Mouse (Mus musculus) lung, embryonic 15.5 days (tissue): ENCODE measurements around the gene Rtn4rl1. TPM values are rescaled to one million over a fixed set of nuclear protein-coding genes. Genes with fewer than 3 reads are reported as not detected.
"Not testable (repeated sequence)": the region's sequence is repeated elsewhere in the genome, so short reads cannot be mapped to it uniquely, and the experiment has no call there.

Experiments
- ATAC-seq: fragments of 200-750 bp; cut with Nextera tagmentation; 2 replicates; pipeline ENCODE4 v1.8.0; 2017; ENCODE audit warnings: moderate number of reproducible peaks, borderline replicate concordance; ENCODE audit not compliant: low FRiP score, low TSS enrichment; ENCODE audit errors: extremely low read depth
- H3K27ac ChIP-seq: fragments of 300-500 bp; sonication (generic); 2 replicates; pipeline ENCODE4 v1.5.1; 2015; ENCODE audit warnings: moderate library complexity, mild to moderate bottlenecking, inconsistent platforms
- H3K27me3 ChIP-seq: fragments of 300-500 bp; sonication (generic); 2 replicates; pipeline ENCODE4 v1.6.1; 2015; ENCODE audit warnings: inconsistent platforms
- H3K36me3 ChIP-seq: fragments of 300-500 bp; sonication (generic); 2 replicates; pipeline ENCODE4 v1.6.1; 2015; ENCODE audit warnings: inconsistent platforms
- H3K4me1 ChIP-seq: fragments of 300-500 bp; sonication (generic); 2 replicates; pipeline ENCODE4 v1.6.1; 2015; ENCODE audit warnings: inconsistent platforms
- H3K4me2 ChIP-seq: fragments of 300-500 bp; sonication (generic); 2 replicates; pipeline ENCODE4 v1.6.1; 2015; ENCODE audit warnings: inconsistent platforms, mild to moderate bottlenecking, moderate library complexity
- H3K4me3 ChIP-seq: fragments of 300-500 bp; sonication (generic); 2 replicates; pipeline ENCODE4 v1.5.1; 2015; ENCODE audit warnings: mild to moderate bottlenecking, inconsistent platforms
- H3K9ac ChIP-seq: fragments of 300-500 bp; sonication (generic); 2 replicates; pipeline ENCODE4 v1.6.1; 2015; ENCODE audit warnings: inconsistent platforms
- H3K9me3 ChIP-seq: fragments of 300-500 bp; sonication (generic); 2 replicates; pipeline ENCODE4 v1.6.1; 2016; ENCODE audit warnings: inconsistent platforms
- WGBS: fragments of 180-500 bp; shearing (Covaris S2); methylation state at CpG from one replicate; pipeline ENCODE4 v1.1.7; 2015; 5-methylcytosine and 5-hydroxymethylcytosine counted together
- polyA plus RNA-seq: library from polyadenylated mRNA; unstranded; fragments of >200 nt; fragmentation: Nextera tagmentation; extraction: Ambion mirVana; gene quantifications from 2 replicates; pipeline ENCODE4 v1.2.1, GENCODE M21; 2015

Gene Rtn4rl1
- polyA plus RNA-seq, 1 experiment from 2014 or later, result 3.3 TPM

- Histone ChIP-seq H3K27me3 (peaks cover 36% of the 10 kb centered on the region), H3K4me3 (no peak overlapping the region), H3K9me3 (no peaks in the 10 kb centered on the region), H3K4me2 (no peak overlapping the region), H3K27ac (no peak overlapping the region), H3K36me3 (no peaks in the 10 kb centered on the region), H3K4me1 (peaks cover 29% of the 10 kb centered on the region), H3K9ac (no peak overlapping the region)
- no peak for ATAC-seq
- WGBS, result 78% methylated on average over 7 of the region's 7 CpGs
Observed at GRCm38 (mm10) chr11:75278115-75278514, 84.5 kb downstream of the Rtn4rl1 start.

DNA sequence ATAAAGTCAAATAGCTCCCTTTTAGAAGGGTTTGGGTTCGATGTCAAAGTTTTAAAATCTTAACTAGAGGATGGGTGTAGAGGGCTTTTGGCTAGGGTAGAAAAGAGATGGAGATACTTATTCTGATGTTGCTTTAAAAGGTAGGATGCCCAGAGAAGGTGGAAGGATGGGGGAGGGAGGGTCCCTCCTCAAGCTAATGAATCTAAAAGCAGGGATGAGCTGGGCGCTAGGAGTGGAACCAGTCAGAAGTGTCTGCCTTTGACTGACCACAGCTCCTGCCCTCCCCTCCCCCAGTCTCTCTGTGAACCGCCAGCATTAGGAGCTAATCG is 85.4 kb downstream of the Rtn4rl1 start:
- WGBS, result 11% methylated on average over 4 of the region's 4 CpGs
- peak overlapping the region; percentile 55 for H3K4me2 ChIP-seq
- H3K27ac ChIP-seq, result no peak overlapping the region
- no peak for ATAC-seq
- peaks cover 37% of the 10 kb centered on the region for H3K27me3 ChIP-seq
- no peaks in the 10 kb centered on the region for H3K9me3 ChIP-seq
- peak overlapping the region; percentile 29; the same call in 1 of the 2 replicates for H3K9ac ChIP-seq
- peaks cover 25% of the 10 kb centered on the region for H3K4me1 ChIP-seq
- H3K36me3 ChIP-seq, result no peaks in the 10 kb centered on the region
- peak overlapping the region; percentile 29 for H3K4me3 ChIP-seq

DNA sequence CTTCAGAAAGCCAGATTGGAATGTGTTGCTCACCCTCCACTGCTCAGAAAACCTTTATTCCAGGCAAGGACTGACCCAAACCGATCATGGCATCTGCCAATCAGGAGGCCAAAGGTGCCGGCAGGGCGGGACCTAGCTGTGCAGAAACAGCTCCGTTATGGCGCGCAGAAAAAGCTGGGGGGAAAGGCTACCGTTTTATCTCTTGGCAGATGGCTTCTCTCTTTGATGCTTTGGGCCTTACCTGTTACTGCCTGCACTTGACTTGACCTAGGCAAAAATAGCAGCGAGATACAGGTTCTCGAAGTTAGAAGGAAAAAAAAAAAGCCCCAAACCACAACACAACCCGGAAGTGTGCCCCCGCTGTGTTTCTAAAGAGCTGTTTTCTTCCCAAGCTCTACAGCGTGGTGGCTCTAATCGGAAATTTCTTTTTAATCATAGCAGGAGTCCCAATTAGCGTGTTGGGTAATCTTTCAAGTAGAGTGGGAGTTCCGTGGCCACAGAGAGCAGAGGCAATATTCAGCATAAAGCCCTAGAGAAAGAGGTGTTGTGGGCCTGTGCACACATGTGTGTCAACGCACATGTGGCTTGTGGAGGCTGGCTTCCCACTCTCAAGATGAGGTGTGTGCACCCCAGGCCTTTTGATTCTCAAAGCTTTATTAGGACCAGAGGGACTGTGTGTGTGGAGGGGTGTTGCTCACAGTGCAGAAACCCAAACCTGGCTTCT is 85.9 kb downstream of the Rtn4rl1 start:
- Histone ChIP-seq H3K27ac (no peak overlapping the region), H3K4me3 (peak overlapping the region; percentile 29), H3K9ac (peak overlapping the region; percentile 29; the same call in 1 of the 2 replicates), H3K27me3 (peaks cover 37% of the 10 kb centered on the region), H3K4me1 (peaks cover 25% of the 10 kb centered on the region), H3K9me3 (no peaks in the 10 kb centered on the region), H3K36me3 (no peaks in the 10 kb centered on the region), H3K4me2 (peak overlapping the region; percentile 55)
- 0 out of 2 replicates have a peak, but pooled peaks have one; percentile 36 for ATAC-seq
- WGBS, result 13% methylated on average over 16 of the region's 16 CpGs

DNA sequence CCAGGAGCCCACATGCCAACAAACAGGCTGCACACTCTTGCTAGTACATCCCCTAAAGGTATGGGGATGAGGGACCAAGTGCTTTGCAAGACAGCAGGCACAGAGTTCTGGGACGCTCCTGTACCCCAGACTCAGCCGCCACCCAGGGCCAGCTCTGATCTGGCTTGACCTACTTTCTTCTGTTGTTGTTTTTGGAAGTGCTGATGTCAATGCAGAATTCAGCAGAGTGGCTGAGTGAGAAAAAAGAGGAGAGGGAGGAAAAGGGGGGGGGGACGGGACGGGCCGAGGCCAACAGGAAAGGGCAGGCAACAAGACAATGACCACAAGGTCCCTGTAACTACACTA is 86.5 kb downstream of the Rtn4rl1 start:
- H3K4me3 ChIP-seq, result no peak overlapping the region
- peaks cover 25% of the 10 kb centered on the region for H3K4me1 ChIP-seq
- no peaks in the 10 kb centered on the region for H3K9me3 ChIP-seq
- no peak overlapping the region for H3K27ac ChIP-seq
- peaks cover 37% of the 10 kb centered on the region for H3K27me3 ChIP-seq
- no peak for ATAC-seq
- no peak overlapping the region for H3K4me2 ChIP-seq
- H3K9ac ChIP-seq, result no peak overlapping the region
- no peaks in the 10 kb centered on the region for H3K36me3 ChIP-seq
- WGBS, result 64% methylated on average over 4 of the region's 5 CpGs

- Histone ChIP-seq H3K4me1 (peaks cover 25% of the 10 kb centered on the region), H3K9me3 (no peaks in the 10 kb centered on the region), H3K36me3 (no peaks in the 10 kb centered on the region), H3K27me3 (peaks cover 37% of the 10 kb centered on the region), H3K9ac (no peak overlapping the region), H3K4me3 (no peak overlapping the region), H3K27ac (no peak overlapping the region), H3K4me2 (no peak overlapping the region)
- ATAC-seq, result no peak
- 70% methylated on average over 5 of the region's 5 CpGs for WGBS
Observed at GRCm38 (mm10) chr11:75280435-75281001, 86.9 kb downstream of the Rtn4rl1 start.

DNA sequence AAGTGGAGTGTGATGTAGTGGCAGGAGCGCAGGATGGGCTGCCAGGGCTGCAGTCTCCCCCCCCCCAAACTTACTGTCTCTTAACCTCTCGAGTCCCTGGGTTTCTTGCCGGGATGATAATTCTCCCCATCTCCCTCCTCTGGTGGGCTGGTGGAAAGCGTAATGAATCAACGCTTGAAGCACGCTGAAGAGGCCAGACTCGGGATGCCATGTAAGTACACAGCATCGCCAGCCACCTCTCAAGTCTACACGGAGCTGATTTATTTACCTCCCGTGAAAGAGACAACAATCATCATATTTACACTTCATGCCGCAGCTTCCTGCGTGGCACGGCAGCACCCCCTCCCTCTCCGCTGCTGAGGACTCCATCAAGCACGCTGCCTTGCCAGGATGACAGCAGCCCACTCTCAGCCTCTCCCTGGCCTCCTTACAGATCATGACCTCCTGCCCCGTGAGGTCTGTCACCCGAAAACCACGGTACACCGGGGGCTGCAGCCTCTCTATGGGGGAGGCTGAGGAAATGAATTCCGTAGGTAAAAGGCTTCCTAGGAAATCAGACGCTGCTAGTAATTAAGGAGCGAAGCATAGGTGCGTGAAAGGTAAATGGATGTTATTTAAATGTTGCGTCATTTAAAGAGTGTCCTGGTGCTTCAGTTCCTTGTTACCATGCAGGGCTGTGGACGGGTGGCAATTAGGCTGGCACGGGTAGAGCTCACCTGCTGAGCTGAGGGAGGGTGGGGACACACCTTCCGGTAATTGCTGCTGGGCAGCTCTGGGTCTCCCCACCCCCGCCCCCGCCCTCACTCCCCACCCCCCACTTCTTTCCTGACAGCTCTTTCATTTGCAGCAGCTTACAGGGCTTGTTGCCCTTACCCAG is 88.0 kb downstream of the Rtn4rl1 start:
- no peaks in the 10 kb centered on the region for H3K9me3 ChIP-seq
- 9% methylated on average over 29 of the region's 29 CpGs for WGBS
- peaks cover 37% of the 10 kb centered on the region for H3K27me3 ChIP-seq
- no peak for ATAC-seq
- peak overlapping the region; percentile 39 for H3K4me2 ChIP-seq
- no peak overlapping the region for H3K27ac ChIP-seq
- H3K4me3 ChIP-seq, result peak overlapping the region; percentile 2; the same call in 1 of the 2 replicates
- H3K4me1 ChIP-seq, result peaks cover 25% of the 10 kb centered on the region
- H3K36me3 ChIP-seq, result no peaks in the 10 kb centered on the region
- no peak overlapping the region for H3K9ac ChIP-seq

- 9% methylated on average over 13 of the region's 13 CpGs for WGBS
- peaks cover 25% of the 10 kb centered on the region for H3K4me1 ChIP-seq
- peaks cover 41% of the 10 kb centered on the region for H3K27me3 ChIP-seq
- H3K4me3 ChIP-seq, result peak overlapping the region; percentile 2; the same call in 1 of the 2 replicates
- no peak overlapping the region for H3K27ac ChIP-seq
- H3K36me3 ChIP-seq, result no peaks in the 10 kb centered on the region
- H3K4me2 ChIP-seq, result peak overlapping the region; percentile 39
- H3K9me3 ChIP-seq, result no peaks in the 10 kb centered on the region
- H3K9ac ChIP-seq, result no peak overlapping the region
- ATAC-seq, result no peak
Observed at GRCm38 (mm10) chr11:75282496-75283120, 89.0 kb downstream of the Rtn4rl1 start.

GRCm38 (mm10) chr11:75283784-75284183 is 90.2 kb downstream of the Rtn4rl1 start:
- ATAC-seq, H3K36me3 ChIP-seq, H3K4me2 ChIP-seq, H3K4me3 ChIP-seq, H3K9ac ChIP-seq, H3K27ac ChIP-seq, H3K9me3 ChIP-seq: not testable (repeated sequence)
- Histone ChIP-seq H3K4me1 (peaks cover 25% of the 10 kb centered on the region), H3K27me3 (peaks cover 41% of the 10 kb centered on the region)
- WGBS, result 73% methylated on average over 3 of the region's 3 CpGs

GRCm38 (mm10) chr11:75285893-75286467 is 92.4 kb downstream of the Rtn4rl1 start:
- WGBS, result 45% methylated on average over 4 of the region's 4 CpGs
- Histone ChIP-seq H3K36me3 (no peaks in the 10 kb centered on the region), H3K27me3 (peaks cover 34% of the 10 kb centered on the region), H3K4me1 (peaks cover 15% of the 10 kb centered on the region), H3K9ac (no peak overlapping the region), H3K9me3 (no peaks in the 10 kb centered on the region), H3K4me2 (no peak overlapping the region), H3K4me3 (no peak overlapping the region), H3K27ac (no peak overlapping the region)
- ATAC-seq, result no peak

DNA sequence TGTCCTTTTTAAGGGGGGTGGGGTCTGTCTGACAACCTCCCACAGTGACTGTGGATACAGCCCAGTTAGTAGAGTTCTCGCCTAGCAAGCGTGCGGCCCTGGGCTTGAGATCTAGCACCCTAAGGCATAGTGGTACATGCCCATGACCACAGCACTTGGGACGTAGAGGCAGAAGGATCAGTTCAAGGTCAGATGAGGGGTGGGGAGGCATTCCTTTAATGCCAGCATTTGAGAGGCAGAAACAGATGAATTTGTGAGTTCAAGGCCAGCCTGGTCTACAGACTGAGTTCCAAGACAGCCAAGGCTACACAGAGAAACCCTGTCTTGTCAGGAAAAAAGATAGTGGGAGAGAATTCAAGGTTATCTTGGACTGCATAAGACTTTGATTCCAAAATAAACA is 93.3 kb downstream of the Rtn4rl1 start:
- H3K27me3 ChIP-seq, result peaks cover 34% of the 10 kb centered on the region
- H3K4me1 ChIP-seq, result peaks cover 13% of the 10 kb centered on the region

DNA sequence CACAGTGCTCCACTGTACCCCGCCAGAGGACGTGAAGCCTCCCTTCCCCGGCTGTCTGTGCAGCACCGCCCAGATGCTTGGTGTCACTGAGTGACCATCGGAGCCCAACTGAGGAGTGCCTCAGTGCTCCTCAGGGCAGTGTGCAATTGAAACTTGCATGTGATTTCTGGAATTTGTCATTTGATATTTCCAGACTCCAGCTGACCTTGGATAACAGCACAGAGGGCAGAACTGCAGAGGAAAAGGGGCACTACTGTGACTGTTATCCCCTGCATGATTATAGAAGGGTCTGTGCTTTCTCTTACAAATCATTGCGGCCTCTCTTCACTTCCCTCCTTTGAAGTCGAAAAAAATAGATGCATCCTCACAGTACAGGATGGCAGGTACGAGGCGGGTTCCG is 94.4 kb downstream of the Rtn4rl1 start:
- H3K4me3 ChIP-seq, result no peak overlapping the region
- ATAC-seq, result no peak
- no peak overlapping the region for H3K9ac ChIP-seq
- WGBS, result 75% methylated on average over 10 of the region's 10 CpGs
- H3K27me3 ChIP-seq, result peaks cover 34% of the 10 kb centered on the region
- no peak overlapping the region for H3K4me2 ChIP-seq
- no peaks in the 10 kb centered on the region for H3K9me3 ChIP-seq
- H3K27ac ChIP-seq, result no peak overlapping the region
- H3K36me3 ChIP-seq, result no peaks in the 10 kb centered on the region
- H3K4me1 ChIP-seq, result peaks cover 4% of the 10 kb centered on the region

More for the DNA sequence above, 93.3 kb downstream of the Rtn4rl1 start:
- 89% methylated on average over 4 of the region's 4 CpGs for WGBS
- Histone ChIP-seq H3K36me3 (no peaks in the 10 kb centered on the region), H3K9ac (no peak overlapping the region), H3K4me3 (no peak overlapping the region), H3K4me2 (no peak overlapping the region), H3K9me3 (no peaks in the 10 kb centered on the region), H3K27ac (no peak overlapping the region)
- ATAC-seq, result no peak
